Mouse (Mus musculus) adrenal gland, postnatal 14 days (tissue): ENCODE measurements around the gene Tle4. TPM values are rescaled to one million over a fixed set of nuclear protein-coding genes. Genes with fewer than 3 reads are reported as not detected.

Experiments used
- DNase-seq: peaks from one replicate; pipeline ENCODE4 v3.0.0; 2021; ENCODE audit warnings: mixed read lengths
- total RNA-seq: library from RNA; stranded (reverse); gene quantifications from 2 replicates; pipeline ENCODE4 v1.2.3, GENCODE M21; 2021

Tle4 gene
- total RNA-seq, 1 experiment from 2014 or later, result 13.0 TPM

- DNase-seq, result no peak
These were observed 77.6 kb downstream of the Tle4 start for GRCm38 (mm10) chr19:14520098-14520802.

DNA sequence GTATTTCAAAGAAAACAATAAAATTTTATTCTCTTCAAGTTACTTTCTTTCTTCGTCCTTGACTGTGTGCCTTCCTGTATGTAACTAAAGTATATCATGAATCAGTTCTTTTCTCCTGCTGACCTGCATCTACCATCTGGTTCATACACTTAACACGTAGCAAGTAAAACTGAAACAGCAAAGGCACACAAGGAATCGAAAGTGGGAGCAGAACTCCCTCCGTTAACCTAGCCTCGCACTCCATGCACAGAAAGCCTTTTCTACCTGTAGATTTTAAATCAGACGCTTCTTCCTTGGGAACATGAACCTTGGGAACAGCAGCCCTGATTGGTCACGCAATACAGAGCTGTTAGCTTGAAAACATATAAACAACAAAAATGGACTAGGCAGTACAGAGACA, 78.7 kb downstream of the Tle4 start:
- DNase-seq, result no peak

GRCm38 (mm10) chr19:14518438-14519044, 79.3 kb downstream of the Tle4 start:
- DNase-seq, result no peak

- DNase-seq, result no peak
These were observed 81.4 kb downstream of the Tle4 start for GRCm38 (mm10) chr19:14516420-14516819.

GRCm38 (mm10) chr19:14508819-14509218, 89.0 kb downstream of the Tle4 start:
- no peak for DNase-seq

- no peak for DNase-seq
These were observed 89.9 kb downstream of the Tle4 start for GRCm38 (mm10) chr19:14507911-14508310.

DNA sequence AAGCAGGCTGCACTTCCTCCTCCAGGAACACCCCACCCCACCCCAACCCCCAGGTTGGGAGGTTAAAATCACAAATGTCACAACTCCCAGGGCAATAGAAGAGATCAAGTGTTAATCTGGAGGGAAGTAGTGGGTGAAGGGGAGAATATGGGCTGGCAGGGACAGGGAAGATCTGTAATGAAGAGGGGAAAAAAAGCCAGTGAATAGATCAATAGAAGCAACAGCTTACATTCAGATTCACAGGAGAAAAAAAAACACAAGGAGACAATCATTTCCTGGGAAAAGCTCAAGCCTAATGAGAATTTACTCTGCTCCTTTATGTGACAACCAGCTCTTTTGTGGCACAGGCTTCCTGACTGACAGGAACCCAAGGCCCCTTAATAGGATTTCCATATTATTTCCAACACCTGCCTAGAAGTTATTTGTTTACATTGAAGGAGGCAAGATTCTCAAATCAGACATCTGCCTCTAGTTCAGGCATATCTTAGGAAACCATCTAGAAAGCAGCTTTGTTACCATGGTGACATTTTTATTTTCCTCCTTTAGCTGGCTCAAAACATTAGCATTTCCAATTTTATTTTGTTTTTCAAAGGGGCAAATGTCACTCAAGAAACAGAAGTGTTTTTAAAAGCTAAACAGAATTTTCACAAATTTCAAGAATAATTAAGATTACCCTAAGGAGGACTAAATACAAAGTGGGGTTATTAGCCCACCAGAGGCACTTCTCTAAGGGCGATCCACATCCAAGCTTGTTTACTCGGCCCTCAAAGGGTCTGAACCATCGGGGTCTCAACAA, 90.8 kb downstream of the Tle4 start:
- no peak for DNase-seq

- no peak for DNase-seq
These were observed 91.8 kb downstream of the Tle4 start for GRCm38 (mm10) chr19:14505885-14506548.

DNA sequence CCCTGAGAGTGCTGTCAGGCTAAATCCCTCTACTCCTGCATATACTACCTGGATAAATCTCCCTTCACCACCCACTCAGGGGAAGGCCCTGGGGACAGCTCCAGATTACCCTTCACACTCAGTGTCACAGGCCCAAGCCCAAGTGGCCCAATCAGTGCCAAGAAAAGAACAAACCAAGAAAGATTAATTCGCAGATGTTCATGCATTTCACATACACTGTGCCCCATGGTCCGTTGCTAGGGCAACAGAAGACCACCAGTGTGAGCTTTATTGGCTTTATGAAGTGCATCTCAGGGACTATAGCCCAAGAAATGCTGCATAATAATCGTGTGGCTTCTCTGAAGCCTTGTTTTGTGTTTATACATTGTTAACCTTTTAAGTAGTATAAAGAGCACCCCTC, 92.5 kb downstream of the Tle4 start:
- no peak for DNase-seq

DNA sequence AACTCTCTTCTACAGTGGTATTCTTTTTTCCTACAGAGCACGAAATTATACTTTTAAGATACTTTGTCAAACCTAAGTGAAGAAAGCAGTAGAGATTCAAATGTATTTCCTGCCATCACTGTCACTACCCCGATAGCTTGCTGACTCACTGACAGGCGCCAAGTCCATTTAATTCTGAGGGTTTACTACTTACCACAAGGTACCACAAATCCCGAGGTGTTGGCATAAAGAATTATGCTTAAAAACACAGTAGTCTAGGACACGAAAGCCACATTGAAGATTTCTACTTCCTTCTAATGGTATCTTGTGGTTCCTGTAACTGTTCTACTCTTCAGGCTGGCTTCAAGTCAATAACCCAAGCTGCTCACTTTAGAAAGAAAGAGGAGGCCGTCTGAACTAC, 94.0 kb downstream of the Tle4 start:
- no peak for DNase-seq

- no peak for DNase-seq
These were observed 95.6 kb downstream of the Tle4 start for GRCm38 (mm10) chr19:14502234-14502633.

DNA sequence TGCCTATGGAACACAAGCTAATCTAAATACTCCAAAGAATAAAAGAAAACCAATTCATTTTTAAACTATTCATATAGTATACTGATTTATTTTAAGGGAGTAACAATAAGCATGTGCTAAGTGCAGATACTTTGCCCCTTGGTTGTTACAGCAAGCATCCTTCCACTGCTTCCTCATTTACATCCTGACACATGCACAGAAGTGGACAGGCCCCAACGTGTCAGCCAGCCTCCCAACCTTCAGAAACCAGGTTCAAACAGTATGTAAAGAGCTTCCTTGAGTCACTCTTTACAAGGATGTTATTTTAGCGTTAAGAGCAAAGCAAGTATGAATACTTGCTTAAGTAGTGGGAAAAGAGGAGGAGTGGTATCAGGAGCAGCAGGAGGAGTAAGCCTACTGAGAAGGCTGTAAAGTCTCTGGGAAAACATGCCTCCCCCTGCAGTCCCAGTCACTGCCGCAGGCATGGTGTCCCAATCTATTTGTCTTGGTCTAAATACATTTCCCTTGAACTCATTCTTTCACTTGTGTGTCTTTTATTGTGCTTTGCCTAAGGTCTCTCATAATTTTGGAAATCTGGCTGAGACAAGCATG, 97.9 kb downstream of the Tle4 start:
- no peak for DNase-seq

GRCm38 (mm10) chr19:14493047-14493446, 104.8 kb downstream of the Tle4 start:
- no peak for DNase-seq

DNA sequence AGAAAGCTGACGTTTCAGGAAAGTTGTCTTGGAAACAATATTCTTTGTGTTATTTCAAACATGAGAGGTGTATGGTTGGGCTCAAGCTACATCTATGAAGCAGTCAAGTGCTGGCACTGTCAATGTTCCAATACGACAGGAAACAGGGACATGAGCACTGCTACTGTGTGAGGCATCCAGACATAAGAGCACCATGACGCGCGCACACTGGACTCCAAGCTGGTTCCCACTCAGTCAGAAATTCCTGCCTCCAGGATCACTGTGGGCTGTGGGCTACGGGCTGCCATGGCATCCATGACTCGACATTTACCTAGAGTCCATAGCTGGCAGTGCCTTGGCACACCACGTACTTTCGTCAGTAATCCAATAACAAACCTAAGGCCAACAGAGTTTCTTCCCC, 110.7 kb downstream of the Tle4 start:
- no peak for DNase-seq

GRCm38 (mm10) chr19:14485176-14485575, 112.7 kb downstream of the Tle4 start:
- DNase-seq, result no peak

- no peak for DNase-seq
These were observed 115.2 kb downstream of the Tle4 start for GRCm38 (mm10) chr19:14482562-14483138.

DNA sequence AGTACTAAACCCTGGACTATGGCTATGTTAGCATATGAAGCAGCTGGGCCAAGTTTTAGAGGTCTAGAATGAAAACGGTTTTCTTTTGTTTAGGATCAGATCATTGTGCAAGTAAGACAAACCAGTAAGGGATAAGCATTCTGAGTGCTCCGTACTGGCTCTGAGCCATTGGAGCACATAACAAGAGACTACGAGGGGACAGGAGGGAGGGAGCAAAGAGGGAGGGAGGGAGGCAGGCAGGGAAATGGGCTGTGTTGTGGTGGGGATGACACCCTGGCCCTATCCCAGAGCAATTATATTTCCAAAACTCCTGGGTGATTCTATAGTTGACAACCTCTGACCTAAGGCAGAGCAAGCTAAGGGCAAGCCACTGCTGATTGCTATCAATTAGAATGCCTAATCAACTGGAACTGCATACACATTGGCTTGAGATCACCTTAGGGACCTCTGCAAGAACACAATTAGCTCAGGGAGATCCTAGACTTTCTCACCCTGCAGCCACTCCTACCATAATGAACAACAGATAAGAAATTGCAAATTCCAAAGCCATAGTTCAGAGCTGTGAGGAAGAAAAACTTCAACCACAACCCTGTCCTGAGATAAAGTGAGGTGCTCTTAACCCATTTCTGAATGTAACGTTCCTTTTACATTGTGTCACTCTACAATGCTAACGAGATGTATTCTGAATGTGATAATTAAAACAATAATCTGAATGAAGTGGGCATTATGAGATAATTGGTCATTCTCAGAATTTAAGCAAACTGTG, 115.9 kb downstream of the Tle4 start:
- no peak for DNase-seq

DNA sequence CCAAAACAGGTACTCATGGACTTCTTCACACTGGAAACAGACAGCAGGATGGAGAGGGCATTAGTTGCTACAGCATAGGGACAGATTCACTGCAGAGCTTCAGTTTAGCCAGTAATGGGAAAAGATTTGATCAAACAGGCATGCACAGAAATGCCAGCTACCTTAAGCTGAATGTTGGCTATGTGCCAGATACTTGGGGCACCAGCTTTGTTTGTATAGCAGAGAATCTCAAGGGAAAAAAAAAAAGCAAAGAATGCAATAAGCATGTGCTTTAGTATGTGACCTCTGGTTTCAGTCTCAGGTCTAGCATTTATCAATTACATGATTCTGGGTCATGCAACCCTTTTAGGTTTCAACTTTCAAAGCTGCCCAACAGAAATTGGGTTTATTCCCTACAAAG, 118.1 kb downstream of the Tle4 start:
- no peak for DNase-seq

- DNase-seq, result no peak
These were observed 128.5 kb downstream of the Tle4 start for GRCm38 (mm10) chr19:14469325-14469724.

DNA sequence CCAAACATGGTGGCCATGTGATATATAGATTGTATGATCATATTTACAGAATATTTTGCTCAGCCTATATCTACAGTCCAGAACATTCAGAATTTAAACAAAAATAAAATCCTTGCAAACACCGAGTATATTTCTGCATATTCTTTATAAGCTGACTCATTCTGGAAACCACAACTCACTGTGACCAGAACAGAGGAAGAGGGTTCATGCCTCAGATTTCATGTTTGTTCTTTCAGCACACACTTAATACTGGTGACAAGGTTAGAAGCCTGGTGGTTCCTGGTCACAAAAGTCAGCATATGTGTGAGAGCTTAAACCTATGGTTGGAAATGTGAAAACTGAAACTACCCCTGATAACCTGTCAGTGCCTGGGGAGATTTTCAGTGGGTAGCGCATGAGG, 129.1 kb downstream of the Tle4 start:
- no peak for DNase-seq

DNA sequence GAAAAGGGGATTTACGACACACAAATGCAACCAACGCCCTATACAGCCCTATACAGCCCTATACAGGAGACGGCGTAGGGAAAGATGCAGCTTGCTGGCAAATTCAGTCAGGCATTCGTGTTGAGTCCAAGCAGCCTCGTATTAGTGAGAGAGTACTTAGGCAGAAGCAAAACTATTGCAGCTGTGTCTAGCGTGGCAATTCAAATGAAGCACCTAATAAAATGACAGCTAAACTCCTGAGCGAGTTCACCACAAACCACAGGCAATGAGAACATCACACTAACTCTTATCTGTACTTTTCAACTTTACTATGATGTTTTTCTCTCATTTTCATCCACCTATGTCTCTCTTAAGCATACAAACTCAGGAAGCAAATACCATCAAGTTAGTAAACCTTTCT, 131.8 kb downstream of the Tle4 start:
- no peak for DNase-seq
